Mouse (Mus musculus): ENCODE measurements at regions not wholly inside any gene's neighbourhood (a gene's known extent, or its start where the extent isn't known, plus 50 kb on each side); places are given as distances from the start of the nearest gene placed in this dataset.

DNA sequence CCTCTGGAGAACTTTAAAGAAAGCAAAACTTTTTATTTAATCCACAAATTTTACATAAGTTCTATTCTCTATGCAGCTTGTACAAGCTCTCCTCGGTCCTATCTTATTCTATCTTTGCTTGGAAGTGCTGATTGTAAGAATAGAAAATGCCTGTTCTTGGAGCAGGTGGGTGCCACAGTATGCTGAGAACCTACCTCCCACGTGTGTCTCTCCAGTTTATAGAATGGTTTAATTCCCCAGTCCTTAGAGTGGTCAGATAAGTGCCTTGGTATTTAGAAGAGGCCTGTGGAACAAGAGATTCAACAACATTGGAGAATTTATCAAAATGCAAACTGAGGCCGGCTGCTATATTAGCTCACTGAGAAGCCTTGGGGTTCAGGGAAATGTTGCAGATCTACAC is 639.2 kb upstream of the Zeb2 start:
- no peaks in the 10 kb centered on the region for H3K9me3 ChIP-seq (replicated peaks; ENCODE audit: control insufficient read depth, insufficient read depth, low read length, poor library complexity, severe bottlenecking)
- H3K9ac ChIP-seq (ENCODE audit: low read depth, poor library complexity, severe bottlenecking), result no peak overlapping the region
- no peaks in the 10 kb centered on the region for H3K36me3 ChIP-seq (ENCODE audit: control insufficient read depth, insufficient read depth, low read length, poor library complexity, severe bottlenecking)
- no peak overlapping the region for H3K27ac ChIP-seq (ENCODE audit: insufficient read depth, low read length)
- H3K4me1 ChIP-seq (ENCODE audit: control insufficient read depth, insufficient read depth, low read length), result no peaks in the 10 kb centered on the region
- TF ChIP-seq CTCF (IDR thresholded peaks at IDR 0.05; ENCODE audit: low read depth, low read length), result no peak
- no peaks in the 10 kb centered on the region; the same call in 1 of the 2 replicates for H3K27me3 ChIP-seq (ENCODE audit: control insufficient read depth, insufficient read depth, low read length, poor library complexity, severe bottlenecking)
- H3K4me3 ChIP-seq (ENCODE audit: low read depth, low read length), result no peak overlapping the region

DNA sequence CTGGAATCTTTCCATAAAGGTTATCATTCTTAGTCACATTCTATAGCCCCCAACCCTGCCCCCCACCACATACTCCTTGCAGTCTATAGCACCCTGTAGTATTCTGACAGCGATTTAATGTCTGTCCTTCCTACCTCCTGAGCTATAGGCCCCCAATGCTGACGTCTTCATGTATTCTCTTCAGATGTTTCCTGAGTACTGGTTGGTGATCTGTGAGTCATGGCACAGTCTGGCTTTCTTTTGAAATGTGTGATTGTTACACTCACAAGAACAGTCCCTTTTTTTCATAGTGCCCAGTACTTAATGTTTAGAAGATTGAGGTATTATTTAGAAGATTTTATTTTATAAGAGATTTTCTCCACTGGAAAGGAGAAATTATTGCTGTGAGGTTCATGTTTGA is 634.6 kb upstream of the Zeb2 start:
- Histone ChIP-seq H3K4me3 (ENCODE audit: low read depth, low read length) (no peak overlapping the region), H3K9ac (ENCODE audit: low read depth, poor library complexity, severe bottlenecking) (no peak overlapping the region), H3K9me3 (replicated peaks; ENCODE audit: control insufficient read depth, insufficient read depth, low read length, poor library complexity, severe bottlenecking) (no peaks in the 10 kb centered on the region), H3K27ac (ENCODE audit: insufficient read depth, low read length) (no peak overlapping the region), H3K4me1 (ENCODE audit: control insufficient read depth, insufficient read depth, low read length) (no peaks in the 10 kb centered on the region), H3K36me3 (ENCODE audit: control insufficient read depth, insufficient read depth, low read length, poor library complexity, severe bottlenecking) (no peaks in the 10 kb centered on the region), H3K27me3 (ENCODE audit: control insufficient read depth, insufficient read depth, low read length, poor library complexity, severe bottlenecking) (no peaks in the 10 kb centered on the region; the same call in 1 of the 2 replicates)
- TF ChIP-seq CTCF (IDR thresholded peaks at IDR 0.05; ENCODE audit: low read depth, low read length) (no peak), EP300 (IDR thresholded peaks at IDR 0.05; ENCODE audit: insufficient read depth, low read depth, low read length) (no peak), POLR2A (IDR thresholded peaks at IDR 0.05; ENCODE audit: insufficient read depth, low read length) (no peak)

DNA sequence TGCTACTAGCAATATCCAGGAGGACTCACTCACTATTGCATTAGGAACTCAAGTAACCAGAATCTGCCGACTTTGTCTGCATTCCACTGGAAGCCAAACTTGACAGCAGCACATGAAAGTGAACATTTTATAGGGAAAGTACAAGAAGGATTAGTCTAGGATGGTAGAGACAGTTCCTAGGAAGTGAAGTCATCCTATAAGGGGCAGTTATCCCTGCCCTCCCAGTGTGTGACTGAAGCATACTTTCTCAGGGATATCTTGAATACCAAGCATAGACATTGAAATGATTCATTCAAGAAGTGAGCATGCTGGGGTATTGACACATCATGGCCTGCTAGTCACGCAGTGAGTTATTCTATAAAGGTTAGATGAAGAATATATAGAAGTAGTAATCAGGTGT is 632.2 kb upstream of the Zeb2 start:
- Histone ChIP-seq H3K9me3 (replicated peaks; ENCODE audit: control insufficient read depth, insufficient read depth, low read length, poor library complexity, severe bottlenecking) (no peaks in the 10 kb centered on the region), H3K27ac (ENCODE audit: insufficient read depth, low read length) (no peak overlapping the region), H3K9ac (ENCODE audit: low read depth, poor library complexity, severe bottlenecking) (no peak overlapping the region), H3K4me1 (ENCODE audit: control insufficient read depth, insufficient read depth, low read length) (no peaks in the 10 kb centered on the region), H3K27me3 (ENCODE audit: control insufficient read depth, insufficient read depth, low read length, poor library complexity, severe bottlenecking) (no peaks in the 10 kb centered on the region), H3K36me3 (ENCODE audit: control insufficient read depth, insufficient read depth, low read length, poor library complexity, severe bottlenecking) (no peaks in the 10 kb centered on the region), H3K4me3 (ENCODE audit: low read depth, low read length) (no peak overlapping the region)
- TF ChIP-seq CTCF (IDR thresholded peaks at IDR 0.05; ENCODE audit: low read depth, low read length), result no peak
- no peak for TF ChIP-seq EP300 (IDR thresholded peaks at IDR 0.05; ENCODE audit: insufficient read depth, low read depth, low read length)
- TF ChIP-seq POLR2A (IDR thresholded peaks at IDR 0.05; ENCODE audit: insufficient read depth, low read length), result no peak

DNA sequence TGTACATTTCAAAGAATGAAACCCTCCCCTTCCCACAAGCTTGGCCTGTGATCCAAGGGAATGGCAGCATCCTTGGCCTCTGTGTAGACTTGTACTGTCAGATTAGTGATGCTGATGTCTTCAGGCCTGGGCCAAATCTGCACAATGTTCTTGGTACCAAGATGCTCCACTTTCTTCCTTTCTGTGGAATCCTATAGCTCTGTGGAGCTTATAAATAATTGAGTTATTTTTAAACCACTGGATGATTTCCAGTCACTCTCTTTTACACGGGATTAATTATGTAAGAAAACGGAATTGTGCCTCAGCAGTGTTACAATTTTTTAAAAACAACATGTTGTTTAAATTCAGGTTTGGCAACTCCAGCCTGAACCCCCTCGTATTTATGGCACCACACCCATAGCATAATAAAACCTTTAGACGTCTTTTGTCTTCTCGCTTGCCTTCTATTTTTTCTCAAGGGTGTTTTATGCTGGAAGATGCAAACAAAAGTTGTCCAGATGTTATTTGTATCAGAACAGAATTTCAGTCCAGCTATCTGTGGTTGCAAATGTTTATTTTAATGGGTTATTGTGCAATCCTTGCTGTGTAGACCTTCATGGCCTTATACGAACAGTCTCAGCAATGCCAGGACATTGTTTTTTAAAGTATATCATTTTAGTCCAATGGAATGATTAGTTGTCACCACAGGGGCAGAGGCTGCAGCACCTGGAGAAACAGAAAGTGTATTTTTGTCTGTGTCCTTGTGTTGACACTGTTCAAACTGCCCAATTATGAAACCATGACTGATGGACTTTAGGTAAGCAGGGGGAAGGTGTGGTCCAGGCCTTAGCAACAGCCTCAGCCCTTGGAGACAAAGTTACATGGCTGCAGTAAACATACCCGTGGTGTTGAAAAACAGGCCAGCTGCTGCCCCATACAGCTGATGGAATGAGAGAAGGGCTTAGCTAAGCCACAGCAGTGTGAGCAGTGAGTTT is 630.4 kb upstream of the Zeb2 start:
- no peak overlapping the region for H3K4me3 ChIP-seq (ENCODE audit: low read depth, low read length)

DNA sequence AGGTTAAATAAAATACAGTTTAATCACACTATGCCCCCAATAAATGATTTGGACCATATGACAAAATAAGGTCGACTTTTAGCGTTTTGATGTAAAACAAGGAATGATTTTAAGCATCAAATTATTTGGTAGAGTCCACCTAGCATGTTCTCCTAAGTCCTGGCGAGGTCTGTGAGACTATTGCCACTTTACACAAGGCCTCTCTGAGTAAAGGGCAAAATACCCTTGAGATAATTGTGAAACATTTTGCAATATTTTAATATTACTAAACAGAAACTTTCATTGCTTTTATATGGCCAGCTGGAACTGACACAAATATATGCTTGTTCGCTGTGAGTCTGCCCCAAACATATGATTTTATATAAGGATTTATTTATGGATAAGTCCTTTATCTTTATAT is 629.4 kb upstream of the Zeb2 start:
- Histone ChIP-seq H3K4me3 (ENCODE audit: low read depth, low read length) (no peak overlapping the region), H3K9me3 (replicated peaks; ENCODE audit: control insufficient read depth, insufficient read depth, low read length, poor library complexity, severe bottlenecking) (no peaks in the 10 kb centered on the region), H3K36me3 (ENCODE audit: control insufficient read depth, insufficient read depth, low read length, poor library complexity, severe bottlenecking) (no peaks in the 10 kb centered on the region), H3K9ac (ENCODE audit: low read depth, poor library complexity, severe bottlenecking) (no peak overlapping the region), H3K27me3 (ENCODE audit: control insufficient read depth, insufficient read depth, low read length, poor library complexity, severe bottlenecking) (no peaks in the 10 kb centered on the region), H3K4me1 (ENCODE audit: control insufficient read depth, insufficient read depth, low read length) (no peaks in the 10 kb centered on the region), H3K27ac (ENCODE audit: insufficient read depth, low read length) (no peak overlapping the region)
- TF ChIP-seq POLR2A (IDR thresholded peaks at IDR 0.05; ENCODE audit: insufficient read depth, low read length) (no peak), CTCF (IDR thresholded peaks at IDR 0.05; ENCODE audit: low read depth, low read length) (no peak), EP300 (IDR thresholded peaks at IDR 0.05; ENCODE audit: insufficient read depth, low read depth, low read length) (no peak)

More for the DNA sequence above, 630.4 kb upstream of the Zeb2 start:
- Histone ChIP-seq H3K27ac (ENCODE audit: insufficient read depth, low read length) (no peak overlapping the region), H3K27me3 (ENCODE audit: control insufficient read depth, insufficient read depth, low read length, poor library complexity, severe bottlenecking) (no peaks in the 10 kb centered on the region), H3K9ac (ENCODE audit: low read depth, poor library complexity, severe bottlenecking) (no peak overlapping the region), H3K9me3 (replicated peaks; ENCODE audit: control insufficient read depth, insufficient read depth, low read length, poor library complexity, severe bottlenecking) (no peaks in the 10 kb centered on the region), H3K36me3 (ENCODE audit: control insufficient read depth, insufficient read depth, low read length, poor library complexity, severe bottlenecking) (no peaks in the 10 kb centered on the region), H3K4me1 (ENCODE audit: control insufficient read depth, insufficient read depth, low read length) (no peaks in the 10 kb centered on the region)
- TF ChIP-seq POLR2A (IDR thresholded peaks at IDR 0.05; ENCODE audit: insufficient read depth, low read length) (no peak), CTCF (IDR thresholded peaks at IDR 0.05; ENCODE audit: low read depth, low read length) (no peak), EP300 (IDR thresholded peaks at IDR 0.05; ENCODE audit: insufficient read depth, low read depth, low read length) (no peak)

DNA sequence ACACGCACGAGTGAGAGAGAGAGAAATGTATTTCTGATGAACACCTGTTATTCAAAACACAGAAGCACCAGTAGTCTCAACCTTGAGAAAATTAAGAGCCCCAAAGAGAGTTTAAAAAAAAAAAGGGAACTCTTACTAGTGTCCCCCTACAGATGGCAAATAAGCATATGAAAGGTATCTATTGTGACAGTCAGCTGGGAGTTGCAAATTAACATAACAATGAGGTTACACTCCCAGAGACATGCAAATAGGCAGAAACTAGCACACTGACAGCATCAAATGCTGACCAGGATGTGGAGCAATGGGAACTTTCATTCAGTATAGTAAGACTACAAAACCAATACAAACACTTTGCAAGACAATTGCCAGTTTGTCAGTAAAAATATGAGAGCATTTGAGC is 619.1 kb upstream of the Zeb2 start:
- TF ChIP-seq CTCF (IDR thresholded peaks at IDR 0.05; ENCODE audit: low read depth, low read length), result no peak
- TF ChIP-seq POLR2A (IDR thresholded peaks at IDR 0.05; ENCODE audit: insufficient read depth, low read length), result no peak
- TF ChIP-seq EP300 (IDR thresholded peaks at IDR 0.05; ENCODE audit: insufficient read depth, low read depth, low read length), result no peak
- Histone ChIP-seq H3K4me3 (ENCODE audit: low read depth, low read length) (no peak overlapping the region), H3K27me3 (ENCODE audit: control insufficient read depth, insufficient read depth, low read length, poor library complexity, severe bottlenecking) (no peaks in the 10 kb centered on the region), H3K36me3 (ENCODE audit: control insufficient read depth, insufficient read depth, low read length, poor library complexity, severe bottlenecking) (no peaks in the 10 kb centered on the region), H3K4me1 (ENCODE audit: control insufficient read depth, insufficient read depth, low read length) (no peaks in the 10 kb centered on the region), H3K27ac (ENCODE audit: insufficient read depth, low read length) (no peak overlapping the region), H3K9ac (ENCODE audit: low read depth, poor library complexity, severe bottlenecking) (no peak overlapping the region), H3K9me3 (replicated peaks; ENCODE audit: control insufficient read depth, insufficient read depth, low read length, poor library complexity, severe bottlenecking) (no peaks in the 10 kb centered on the region)
